Mouse (Mus musculus): ENCODE measurements around the gene Ssty2. TPM values are rescaled to one million over a fixed set of nuclear protein-coding genes. Genes with fewer than 3 reads are reported as not detected.
"Not testable (repeated sequence)": the region's sequence is repeated elsewhere in the genome, so short reads cannot be mapped to it uniquely, and the experiment has no call there.

The Ssty2 gene
- not detected in 2 replicates for polyA plus RNA-seq (2012; ENCODE audit: insufficient read depth, insufficient read length, low replicate concordance, missing spikeins)

- not testable (repeated sequence) for H3K4me1 ChIP-seq (ENCODE audit: control insufficient read depth, insufficient read depth, low read length); H3K27ac ChIP-seq (ENCODE audit: insufficient read depth, low read depth, low read length); H3K4me3 ChIP-seq (ENCODE audit: insufficient read depth, low read depth, low read length)
- WGBS: no CpG with 5 or more reads among the region's 4 CpGs
Observed at GRCm38 (mm10) chrY:67047972-67048371, at the start of gene Ssty2. Gene Ssty2, minus strand, starts transcription at chrY:67048072.

Data from olfactory bulb, adult 2 months (tissue).